Mouse (Mus musculus) 416B (cell line): ENCODE results near the gene Lmod3.

Source experiments
- DNase-seq: peaks from one replicate; pipeline ENCODE4 v3.0.0; 2011; ENCODE audit warnings: low read depth

Gene Lmod3

DNA sequence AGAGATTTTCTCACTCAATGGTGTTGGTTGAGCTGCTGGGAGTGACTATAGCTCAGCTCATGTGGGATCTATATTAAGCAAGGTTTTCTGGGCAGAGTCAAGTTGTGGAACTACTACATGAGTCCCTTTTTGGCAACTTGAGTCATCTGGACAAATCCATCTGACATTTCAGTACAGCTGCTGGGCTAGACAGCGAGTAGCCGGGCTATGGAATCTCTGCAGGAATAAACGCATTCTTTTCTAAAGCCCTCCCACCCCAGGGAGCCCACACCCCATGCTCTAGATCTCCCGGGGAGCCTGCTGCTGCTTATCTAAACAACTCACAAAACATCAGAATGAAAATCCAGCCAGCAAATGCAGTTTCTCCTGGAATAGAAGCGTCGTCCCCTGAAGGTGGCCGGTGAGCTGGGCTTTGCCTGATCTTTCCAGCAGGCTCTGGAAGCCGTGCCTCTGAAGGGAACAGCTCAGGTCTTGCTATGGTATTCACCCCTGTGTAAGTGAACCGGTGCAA lies at the start of gene Lmod3:
TSS of gene Lmod3 (minus strand) at position 49 of the 511 bp plus-strand sequence.
- DNase-seq: no peak

DNA sequence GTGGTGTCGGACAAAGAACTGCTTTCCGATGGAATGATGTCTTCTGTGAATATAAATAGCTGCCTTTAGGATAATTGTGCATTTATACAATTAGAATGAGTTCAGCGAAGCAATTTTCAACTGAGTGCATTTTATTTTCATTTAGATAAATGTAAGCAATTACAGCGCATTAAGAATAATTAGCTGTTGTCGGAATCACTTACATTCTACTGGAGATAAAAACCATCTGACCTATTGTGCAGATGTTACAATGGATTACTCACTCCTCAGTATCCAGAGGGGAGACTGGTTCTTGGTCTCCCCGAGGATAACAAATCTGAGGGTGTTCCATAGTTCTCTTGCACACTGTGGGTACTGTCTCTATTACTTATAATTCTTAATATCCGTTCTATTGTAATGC lies 49.7 kb upstream of the Lmod3 start:
- no peak for DNase-seq

DNA sequence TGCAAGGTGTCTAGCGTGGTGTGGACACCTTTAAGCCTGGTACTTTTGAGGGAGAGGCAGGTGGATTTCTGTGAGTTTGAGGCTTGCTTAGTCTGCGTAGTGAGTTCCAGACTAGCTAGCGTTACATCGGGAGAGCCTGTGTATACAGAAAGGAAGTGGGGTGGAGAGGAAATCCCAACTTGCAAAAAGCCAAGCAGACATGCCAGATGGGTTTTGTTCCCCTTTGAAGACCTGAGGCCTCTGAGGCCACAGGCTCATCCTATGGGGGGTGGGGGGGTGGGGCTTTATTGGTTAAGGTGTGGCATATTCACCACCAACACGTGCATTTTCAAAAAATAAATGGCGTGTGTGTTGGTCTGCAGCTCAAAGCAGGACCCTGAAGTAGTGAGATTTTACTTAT lies 48.1 kb upstream of the Lmod3 start:
- DNase-seq: no peak

DNA sequence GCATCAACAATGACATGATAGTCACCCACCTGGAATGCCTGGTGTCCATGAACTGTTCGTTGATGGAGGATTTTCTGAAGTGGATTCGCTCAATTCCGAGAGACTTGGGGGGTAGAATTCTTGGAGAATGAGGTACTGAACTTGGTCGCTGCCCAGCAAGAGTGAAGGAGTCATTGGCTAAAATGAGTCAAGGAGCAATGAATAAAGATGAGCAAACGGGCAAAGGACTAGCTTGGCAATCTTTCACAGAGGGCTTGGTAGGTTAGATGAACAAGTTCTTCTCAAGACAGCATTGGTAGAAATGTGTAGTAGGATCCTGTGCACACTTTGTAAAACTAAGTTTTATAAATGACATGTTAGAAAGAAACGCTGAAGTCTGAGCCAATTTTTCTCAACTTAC lies 47.6 kb upstream of the Lmod3 start:
- DNase-seq: no peak

DNA sequence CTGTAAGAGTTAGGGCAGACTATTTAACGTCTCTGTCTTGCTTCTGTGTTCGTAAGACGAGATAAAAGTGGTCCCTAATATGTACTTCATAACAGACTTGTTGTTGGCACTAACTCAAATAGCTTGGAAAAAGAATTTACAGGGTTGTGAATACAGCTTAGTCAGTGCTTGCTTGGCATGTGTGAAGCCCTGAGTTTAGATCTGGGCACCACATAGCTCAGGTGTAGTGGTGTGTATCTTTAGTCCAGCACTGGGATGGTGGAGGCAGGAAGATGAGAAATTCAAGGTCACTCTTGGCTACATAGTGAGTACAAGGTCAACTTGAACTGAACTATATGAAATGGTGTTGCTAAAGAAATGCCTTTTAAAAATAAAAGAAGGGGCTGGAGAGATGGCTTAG lies 44.6 kb upstream of the Lmod3 start:
- no peak for DNase-seq

DNA sequence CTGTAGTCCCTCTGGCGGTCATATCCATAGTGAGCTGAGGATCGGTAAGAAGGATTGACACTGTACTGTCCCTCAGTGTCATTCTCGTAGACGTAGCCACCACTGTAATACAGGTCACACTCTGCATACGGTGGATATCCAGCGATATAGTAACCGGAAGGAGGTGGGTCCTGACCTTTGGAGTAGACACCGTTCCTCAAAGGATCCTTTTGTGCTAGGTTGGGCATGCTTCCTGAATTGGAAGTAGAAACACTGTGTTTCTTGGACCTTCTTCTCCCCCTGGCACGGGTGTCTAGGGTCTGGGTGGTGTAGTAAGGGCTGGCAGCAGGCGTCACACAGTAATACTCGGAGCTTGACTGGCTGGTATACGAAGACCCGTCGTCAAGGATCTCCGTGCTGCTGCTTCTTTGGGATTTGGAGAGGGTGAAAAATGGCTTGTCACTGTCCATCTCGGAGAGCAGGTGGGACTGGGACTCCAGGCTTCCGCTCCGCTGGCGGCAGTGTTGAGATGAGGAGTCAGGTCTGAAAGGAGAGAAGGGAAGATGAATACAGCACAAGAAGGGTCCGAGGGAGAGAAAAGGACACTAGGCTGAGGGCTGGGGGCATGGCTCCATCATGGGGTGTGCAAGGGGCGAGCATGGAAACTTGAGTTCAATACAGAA lies 43.4 kb upstream of the Lmod3 start:
- no peak for DNase-seq

DNA sequence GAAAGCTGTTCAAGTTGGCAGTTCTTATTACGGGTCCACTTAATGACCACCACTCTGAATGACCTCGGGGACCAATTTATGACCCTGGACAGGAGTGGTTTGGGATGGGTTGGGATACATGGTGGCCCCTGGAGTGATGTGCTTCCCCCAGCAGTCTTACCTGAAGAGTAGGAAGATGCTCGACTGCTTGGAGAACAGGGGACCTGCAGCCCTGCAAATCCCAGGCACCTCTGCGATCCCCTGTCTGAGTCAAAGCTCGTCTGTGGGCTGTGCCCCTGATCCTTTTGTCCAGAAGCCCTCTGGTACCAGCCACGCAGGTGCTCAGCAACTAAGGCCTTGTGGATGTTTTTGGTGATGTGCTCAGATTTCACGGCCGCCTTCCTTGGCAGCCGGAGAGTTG lies 42.9 kb upstream of the Lmod3 start:
- DNase-seq: no peak

DNA sequence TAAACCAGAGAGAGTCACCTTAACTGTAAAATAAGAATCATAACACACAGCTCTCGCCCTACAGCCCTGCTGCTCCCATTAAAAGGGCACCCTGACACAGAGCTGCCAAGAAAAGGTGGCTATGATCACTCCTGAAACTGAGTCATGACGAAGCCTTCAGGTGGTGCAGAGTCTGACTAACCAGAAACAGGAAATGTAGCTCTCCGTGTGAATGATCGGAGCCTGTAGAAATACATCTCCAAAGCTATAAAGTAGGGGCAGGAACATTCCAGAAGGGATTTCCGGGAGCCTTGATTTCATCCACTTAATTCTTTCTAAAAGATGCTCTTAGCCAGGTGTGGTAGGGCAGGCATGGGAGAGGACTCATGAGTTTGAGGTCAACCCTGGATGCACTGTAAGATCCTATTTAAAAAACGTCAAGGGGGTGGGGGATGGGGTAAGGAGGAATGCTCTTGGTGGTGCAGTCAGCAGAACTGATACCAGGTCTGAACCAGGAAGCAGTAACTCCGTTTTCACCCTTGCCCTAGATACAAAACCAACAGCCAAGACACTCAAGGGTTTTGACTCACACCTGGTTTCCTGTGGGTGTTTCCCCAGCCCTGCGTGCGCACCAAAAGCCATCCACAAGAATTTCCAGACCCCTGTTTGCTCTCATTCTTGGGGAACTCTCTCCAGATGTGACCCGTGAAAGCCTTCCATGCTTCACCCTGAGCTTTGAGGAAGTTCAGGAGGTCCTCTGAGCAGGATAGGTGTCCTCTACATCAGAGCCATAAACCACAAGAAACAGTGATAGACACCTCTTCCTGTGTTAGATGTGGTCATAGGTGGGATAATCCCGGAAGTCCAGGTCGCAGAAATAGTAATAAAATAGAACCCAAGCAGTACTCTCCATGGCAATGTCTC lies 41.4 kb upstream of the Lmod3 start:
- no peak for DNase-seq

DNA sequence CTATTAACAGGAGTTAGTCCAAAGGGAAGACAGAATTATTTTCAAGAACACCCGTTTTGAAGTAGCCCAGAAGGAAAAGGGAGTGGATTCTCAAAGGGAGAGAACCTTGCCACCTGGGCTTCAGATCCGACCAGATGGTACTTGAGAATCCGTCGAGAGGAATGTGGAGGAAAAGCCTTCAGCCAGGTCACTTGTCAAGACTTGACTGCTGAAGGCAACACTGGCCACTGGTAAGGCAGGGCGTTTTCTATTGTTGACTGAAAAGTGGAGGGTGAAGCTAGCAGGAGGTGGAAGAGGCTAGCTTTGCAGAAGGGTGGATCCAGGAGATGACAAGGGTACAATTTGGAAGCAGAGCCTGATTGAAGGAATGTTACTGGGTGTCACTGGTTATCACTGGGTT lies 40.3 kb upstream of the Lmod3 start:
- DNase-seq: no peak

DNA sequence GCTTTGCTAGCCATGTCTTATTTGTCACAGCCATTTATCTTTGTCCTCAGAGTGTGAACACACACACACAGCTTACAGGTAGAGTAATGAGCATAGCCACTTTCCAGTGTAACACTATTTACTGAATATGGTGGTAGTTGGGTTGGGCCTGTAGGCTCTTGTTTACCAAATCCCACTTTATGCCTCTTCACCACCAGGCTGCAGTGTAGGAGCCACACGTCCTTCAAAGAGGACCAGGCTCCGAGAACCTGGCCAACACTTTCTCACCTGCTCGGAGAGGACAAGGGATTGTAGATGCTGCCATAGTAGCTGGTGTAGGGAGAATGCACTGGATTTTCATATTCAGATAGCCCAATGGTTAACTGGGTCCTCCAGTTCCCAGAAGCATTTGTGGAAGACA lies 39.5 kb upstream of the Lmod3 start:
- DNase-seq: no peak

DNA sequence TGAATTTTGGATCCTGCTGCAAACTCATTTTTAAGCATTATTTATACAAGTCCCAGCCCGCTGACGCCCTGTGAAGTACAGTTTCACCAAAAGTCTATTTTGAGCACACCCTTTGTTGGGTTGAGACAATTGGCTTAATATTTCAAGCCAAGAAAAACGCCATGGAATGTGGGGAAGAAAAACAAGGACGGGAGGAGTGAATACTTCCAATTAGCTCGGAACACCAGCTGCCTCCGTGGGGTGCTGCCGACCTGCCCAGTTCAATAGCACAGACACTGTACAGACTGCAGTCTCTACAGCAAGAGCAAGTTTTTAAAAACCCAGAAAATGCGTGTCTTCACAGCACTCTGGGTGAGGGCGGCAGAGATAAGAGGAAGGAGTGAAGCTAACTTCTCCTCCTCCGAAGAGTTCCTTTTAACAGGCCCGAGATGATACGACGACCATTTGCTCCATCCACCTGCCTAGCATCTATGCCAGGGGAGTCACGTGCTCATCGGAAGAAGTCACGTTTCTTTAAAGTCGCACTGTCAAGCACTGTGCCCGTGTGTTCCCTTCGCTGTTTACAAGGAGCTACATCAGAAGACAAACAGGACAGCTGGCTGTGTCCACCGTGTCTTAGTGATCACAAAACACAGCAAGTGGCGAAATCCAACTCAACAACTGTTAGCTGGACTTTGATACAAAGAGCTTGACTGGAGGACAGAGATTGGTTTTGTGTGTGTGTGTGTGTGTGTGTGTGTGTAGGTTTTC lies 38.8 kb upstream of the Lmod3 start:
- no peak for DNase-seq

DNA sequence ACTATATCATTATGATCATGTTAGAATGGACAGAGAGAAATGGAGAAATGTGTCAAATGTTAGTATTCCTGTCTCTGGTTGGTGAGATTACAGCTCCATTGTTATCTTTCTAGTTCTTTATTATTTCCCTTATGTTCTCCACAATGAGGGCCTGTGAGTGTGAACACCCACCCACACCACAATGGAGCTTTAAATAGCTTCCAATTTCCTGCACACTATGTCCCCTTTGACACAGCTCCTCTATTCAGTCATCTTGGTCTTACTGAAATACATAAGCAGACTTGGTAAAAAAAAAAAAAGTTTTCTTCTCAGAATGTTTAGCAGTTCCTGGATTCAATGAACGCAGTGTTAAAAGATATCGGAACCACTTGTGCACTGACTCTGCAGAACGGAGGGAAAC lies 38.1 kb upstream of the Lmod3 start:
- DNase-seq: no peak

DNA sequence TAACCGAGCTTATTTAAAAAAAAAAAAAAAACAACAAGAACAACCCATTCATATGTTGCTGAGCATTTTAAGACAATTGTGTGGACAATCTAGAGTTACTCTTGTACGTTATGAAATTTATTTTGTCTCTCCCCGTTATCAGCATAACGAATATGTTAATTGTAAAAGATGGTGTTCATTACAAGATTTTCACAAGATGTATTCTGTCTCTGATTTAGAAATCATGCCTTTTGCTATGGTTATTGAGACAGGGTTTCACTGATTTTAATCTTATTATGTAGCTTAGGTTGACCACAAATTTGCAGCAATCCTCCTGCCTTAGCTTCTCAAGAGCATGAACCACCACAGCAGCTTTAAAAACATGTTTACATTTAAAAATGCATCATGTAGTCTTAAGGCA lies 37.3 kb upstream of the Lmod3 start:
- DNase-seq: no peak

DNA sequence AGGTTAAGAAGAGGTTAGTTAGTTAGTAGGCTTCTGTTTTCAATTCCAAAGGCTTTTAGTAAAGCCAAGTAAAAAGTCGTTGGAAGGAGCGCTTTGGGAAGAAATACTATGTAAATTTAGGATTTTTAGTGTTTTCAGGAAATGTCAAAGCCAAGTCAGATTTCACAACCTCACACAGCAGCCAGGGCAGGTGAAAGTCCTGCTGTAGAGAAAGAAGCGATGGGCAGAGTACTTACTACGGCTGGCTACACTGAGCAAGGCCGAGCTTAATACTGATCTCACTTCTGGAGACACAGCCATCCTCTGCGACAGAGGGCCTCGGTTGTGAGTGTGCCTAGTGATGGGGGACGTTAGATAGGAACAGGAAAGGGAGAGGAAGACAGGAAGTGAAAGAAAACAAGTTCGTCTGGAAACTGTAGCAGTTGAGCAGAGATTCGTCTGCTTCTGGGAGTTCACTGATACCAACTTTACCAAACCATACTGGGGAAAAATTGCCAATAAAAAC lies 36.8 kb upstream of the Lmod3 start:
- no peak for DNase-seq

DNA sequence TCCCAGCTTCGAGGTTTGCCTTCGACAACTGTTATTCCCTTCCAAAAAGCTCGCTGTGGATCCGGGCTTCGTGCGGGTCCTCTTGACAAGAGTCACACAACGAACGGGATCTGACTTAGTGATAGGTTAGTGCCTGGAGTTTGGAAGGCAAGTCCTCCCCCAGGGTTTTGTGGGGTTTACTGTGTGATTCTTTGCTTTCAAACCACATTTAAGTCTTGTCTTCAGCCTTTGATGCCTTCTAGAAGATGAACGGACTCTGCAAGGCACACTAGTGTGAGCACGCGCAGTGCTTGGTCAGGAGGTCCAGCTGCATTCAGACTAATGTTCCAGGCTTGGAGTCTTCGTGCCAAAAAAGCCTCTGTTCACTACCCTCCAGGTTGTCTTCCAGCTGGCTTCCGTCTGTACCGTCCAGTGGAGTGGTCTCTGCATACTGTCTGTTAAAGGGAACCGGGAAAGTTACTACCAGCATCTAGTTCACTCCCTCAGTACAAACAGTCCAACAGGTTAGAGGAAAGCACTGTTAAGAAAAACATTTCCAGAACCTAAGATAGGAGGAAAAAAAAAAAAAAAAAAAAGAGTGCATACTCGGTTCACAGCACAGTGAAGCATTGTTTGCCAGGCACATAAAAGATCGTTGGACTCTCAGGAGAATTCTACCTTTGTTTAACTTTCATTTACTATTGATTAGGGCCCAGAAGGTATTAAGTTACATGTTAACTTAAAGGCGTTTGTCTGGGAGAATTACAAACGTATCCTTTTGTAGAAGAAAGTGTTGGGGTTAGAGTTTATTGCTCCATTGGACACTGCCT lies 35.7 kb upstream of the Lmod3 start:
- DNase-seq: no peak

DNA sequence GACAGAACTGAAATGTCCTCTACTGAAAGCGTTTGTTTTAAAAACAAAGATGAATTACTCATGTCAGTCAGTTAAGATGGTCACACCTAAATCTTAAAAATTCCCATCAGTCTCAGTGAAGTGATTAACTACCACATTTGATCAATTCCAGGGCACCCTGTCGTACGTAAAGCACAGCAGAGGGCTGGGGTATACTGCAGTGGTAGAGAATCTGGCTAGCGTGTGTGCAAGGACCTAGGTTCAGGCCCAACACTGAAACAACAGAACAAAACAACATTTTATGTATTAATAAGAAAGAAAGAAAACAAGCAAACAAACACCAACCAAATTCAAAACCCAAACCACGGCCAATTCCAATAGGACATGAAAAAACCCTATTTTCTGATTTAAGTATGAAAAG lies 33.8 kb upstream of the Lmod3 start:
- no peak for DNase-seq

DNA sequence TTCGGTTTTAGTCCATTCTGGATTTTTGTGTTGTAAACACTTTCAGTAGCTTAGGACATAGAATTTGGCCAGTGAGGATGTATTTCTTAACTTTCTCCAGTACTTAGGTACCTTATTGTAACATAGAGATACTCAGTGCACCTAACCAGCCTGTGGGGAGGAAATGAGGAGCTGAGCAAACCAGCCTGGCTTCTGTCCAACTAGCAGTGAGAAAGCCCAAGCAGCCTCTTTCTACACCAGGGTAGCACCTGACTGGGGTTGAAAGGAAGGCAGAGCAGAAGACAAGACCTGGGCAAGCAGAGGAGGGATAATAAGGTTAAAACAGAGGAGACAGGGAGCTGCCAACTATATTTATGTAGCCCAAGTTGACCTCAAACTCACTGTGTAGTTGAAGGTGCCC lies 31.1 kb upstream of the Lmod3 start:
- DNase-seq: no peak

DNA sequence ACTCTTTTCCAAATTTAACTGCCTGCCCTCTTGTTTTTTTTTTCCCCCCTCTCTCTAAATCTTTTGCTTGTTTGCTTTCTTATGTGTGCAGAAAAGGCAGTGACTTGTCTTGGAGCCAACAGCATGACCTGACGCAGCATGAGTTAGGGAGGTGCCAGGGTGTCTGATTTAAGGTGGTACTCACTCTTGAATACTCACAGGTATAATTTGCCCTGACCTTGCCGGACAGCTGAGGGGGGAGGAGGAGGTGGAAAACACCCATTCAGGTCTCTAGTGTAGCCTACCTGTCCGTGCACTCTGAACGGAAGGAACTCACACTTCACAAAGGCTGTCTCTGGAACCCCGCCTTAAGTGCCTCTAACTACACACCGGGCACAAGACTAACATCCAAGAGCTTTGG lies 26.3 kb upstream of the Lmod3 start:
- no peak for DNase-seq

DNA sequence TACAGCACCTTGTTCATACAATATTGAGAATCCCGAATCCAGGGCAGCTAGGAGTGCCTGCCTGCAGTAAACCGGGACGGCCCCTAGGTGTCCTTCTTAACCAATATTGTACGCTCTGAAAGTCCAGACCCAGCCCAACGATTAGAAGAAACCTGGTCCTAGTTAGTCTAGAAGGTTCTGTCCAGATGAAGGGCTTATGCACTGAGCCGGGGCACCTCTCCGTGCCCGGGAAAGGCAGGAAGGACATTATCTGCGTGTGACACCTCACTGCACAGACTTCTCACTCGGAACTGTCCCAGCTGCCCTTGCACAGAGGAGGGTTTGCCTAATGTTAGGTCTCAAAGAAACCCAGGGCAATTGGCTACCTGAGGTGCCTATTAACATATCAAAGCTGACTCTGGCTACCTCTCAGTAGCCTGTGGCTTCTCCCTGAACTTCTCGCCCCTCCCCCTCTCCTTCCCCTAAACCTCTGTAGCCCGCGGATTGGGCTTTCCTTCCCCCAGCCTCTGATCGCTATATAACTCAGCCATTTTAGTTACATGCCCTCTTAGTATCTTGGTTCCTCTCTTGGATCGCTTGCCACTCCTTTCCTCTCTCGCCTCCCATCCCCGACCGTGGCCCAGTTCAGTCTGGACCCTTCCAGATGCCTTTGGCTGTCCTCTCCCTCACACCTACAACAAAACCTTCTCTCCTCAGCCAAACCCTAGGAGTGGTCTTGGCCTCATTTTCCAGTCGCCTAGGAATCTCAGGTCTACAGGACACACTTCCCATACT lies 25.6 kb upstream of the Lmod3 start:
- peak; percentile 74 for DNase-seq

DNA sequence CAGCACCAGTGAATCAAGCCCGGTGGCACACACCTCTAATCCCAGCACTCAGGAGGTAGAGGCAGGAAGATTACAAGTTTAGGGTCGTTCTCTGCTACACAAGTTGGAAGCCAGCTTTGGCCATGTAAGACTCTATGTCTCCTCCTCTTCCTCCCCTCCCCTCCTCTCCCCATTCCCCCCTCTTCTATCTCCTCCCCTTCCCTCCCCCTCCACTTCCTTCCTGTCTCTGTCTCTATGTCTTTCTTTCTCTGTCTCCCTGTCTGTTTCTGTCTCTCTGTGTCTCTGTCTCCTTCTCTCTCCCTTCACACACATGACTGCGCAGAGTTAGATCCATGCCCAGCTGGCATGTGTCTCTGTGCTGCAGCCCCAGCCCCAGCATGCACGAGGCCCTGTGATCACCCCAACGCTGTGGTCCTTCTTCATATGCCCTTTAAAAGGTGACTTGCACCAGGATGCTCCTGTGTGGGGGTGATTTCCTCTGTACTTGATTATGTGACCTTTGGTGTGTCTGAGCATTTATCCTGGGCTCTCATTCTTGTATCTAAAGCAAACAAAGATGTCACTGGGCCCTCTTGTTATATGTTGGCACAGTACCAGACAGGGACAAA lies 24.4 kb upstream of the Lmod3 start:
- peak; percentile 31 for DNase-seq
